Mouse (Mus musculus): ENCODE data around the gene Cad.

The Cad gene

GRCm38 (mm10) chr5:31071059-31071458 lies 16.5 kb downstream of the Cad start:
- no peak for DNase-seq (ENCODE audit: low read depth)

GRCm38 (mm10) chr5:31071821-31072220 lies 17.2 kb downstream of the Cad start:
- DNase-seq (ENCODE audit: low read depth) = no peak

- DNase-seq (ENCODE audit: low read depth) = no peak
Observed at GRCm38 (mm10) chr5:31073176-31073575, 18.6 kb downstream of the Cad start.

GRCm38 (mm10) chr5:31076346-31076745 lies 21.8 kb downstream of the Cad start:
- DNase-seq (ENCODE audit: low read depth) = no peak

GRCm38 (mm10) chr5:31080059-31080794 lies 25.6 kb downstream of the Cad start:
- no peak for DNase-seq (ENCODE audit: low read depth)

- no peak for DNase-seq (ENCODE audit: low read depth)
Observed at GRCm38 (mm10) chr5:31080795-31081164, 26.2 kb downstream of the Cad start.

GRCm38 (mm10) chr5:31081386-31081785 lies 26.8 kb downstream of the Cad start:
- DNase-seq (ENCODE audit: low read depth) = no peak

- DNase-seq (ENCODE audit: low read depth) = no peak
Observed at GRCm38 (mm10) chr5:31082355-31082754, 27.8 kb downstream of the Cad start.

GRCm38 (mm10) chr5:31082935-31083625 lies 28.5 kb downstream of the Cad start:
- DNase-seq (ENCODE audit: low read depth) = no peak

GRCm38 (mm10) chr5:31083949-31084348 lies 29.4 kb downstream of the Cad start:
- no peak for DNase-seq (ENCODE audit: low read depth)

GRCm38 (mm10) chr5:31086606-31087005 lies 32.0 kb downstream of the Cad start:
- DNase-seq (ENCODE audit: low read depth) = no peak

GRCm38 (mm10) chr5:31087131-31087530 lies 32.6 kb downstream of the Cad start:
- DNase-seq (ENCODE audit: low read depth) = no peak

GRCm38 (mm10) chr5:31092231-31092975 lies 37.8 kb downstream of the Cad start:
- no peak for DNase-seq (ENCODE audit: low read depth)

GRCm38 (mm10) chr5:31093151-31094041 lies 38.8 kb downstream of the Cad start:
- no peak for DNase-seq (ENCODE audit: low read depth)

- no peak for DNase-seq (ENCODE audit: low read depth)
Observed at GRCm38 (mm10) chr5:31094100-31094798, 39.7 kb downstream of the Cad start.

- no peak for DNase-seq (ENCODE audit: low read depth)
Observed at GRCm38 (mm10) chr5:31094799-31095691, 40.5 kb downstream of the Cad start.

- no peak for DNase-seq (ENCODE audit: low read depth)
Observed at GRCm38 (mm10) chr5:31095711-31096480, 41.3 kb downstream of the Cad start.

- no peak for DNase-seq (ENCODE audit: low read depth)
Observed at GRCm38 (mm10) chr5:31105814-31106335, 51.3 kb downstream of the Cad start, which contains the start of gene Dnajc5g. Dnajc5g (plus strand) TSS chr5:31106285.

GRCm38 (mm10) chr5:31108000-31108490 lies 53.5 kb downstream of the Cad start, which contains the start of gene Slc30a3:
Slc30a3 (minus strand) TSS chr5:31108237.
- DNase-seq (ENCODE audit: low read depth) = no peak
